Mouse (Mus musculus) cerebellum, adult (tissue): ENCODE results near the gene Ankrd13b.

ENCODE experiments used
- ATAC-seq: cut with Nextera tagmentation; 2 replicates; pipeline ENCODE4 v1.9.2; 2017; ENCODE audit warnings: mild to moderate bottlenecking, moderate library complexity, mixed read lengths; ENCODE audit not compliant: insufficient number of reproducible peaks, low FRiP score, low TSS enrichment

Gene Ankrd13b

GRCm38 (mm10) chr11:77493512-77494343 is 4.2 kb upstream of the Ankrd13b start, which contains the start of gene Git1:
TSS of gene Git1 (plus strand) at chr11:77493562.
- ATAC-seq, result no peak

- peak; percentile 69 for ATAC-seq
These were observed 3.4 kb upstream of the Ankrd13b start for GRCm38 (mm10) chr11:77492911-77493332.

GRCm38 (mm10) chr11:77492311-77492871 is 2.9 kb upstream of the Ankrd13b start:
- no peak for ATAC-seq

- no peak for ATAC-seq
These were observed 2.2 kb upstream of the Ankrd13b start for GRCm38 (mm10) chr11:77491502-77492291.

GRCm38 (mm10) chr11:77491123-77491501 is 1.6 kb upstream of the Ankrd13b start:
- ATAC-seq, result no peak

- ATAC-seq, result no peak
These were observed 973 bp upstream of the Ankrd13b start for GRCm38 (mm10) chr11:77490451-77490850.

GRCm38 (mm10) chr11:77488771-77489581 is 502 bp downstream of the Ankrd13b start:
- ATAC-seq, result no peak

- no peak for ATAC-seq
These were observed 2.7 kb downstream of the Ankrd13b start for GRCm38 (mm10) chr11:77486798-77487197.

GRCm38 (mm10) chr11:77485229-77485628 is 4.2 kb downstream of the Ankrd13b start:
- ATAC-seq, result no peak

- ATAC-seq, result no peak
These were observed 5.8 kb downstream of the Ankrd13b start for GRCm38 (mm10) chr11:77483510-77484255.

GRCm38 (mm10) chr11:77483043-77483442 is 6.4 kb downstream of the Ankrd13b start:
- no peak for ATAC-seq

GRCm38 (mm10) chr11:77476895-77477294 is 12.6 kb downstream of the Ankrd13b start:
- no peak for ATAC-seq

- ATAC-seq, result no peak
These were observed 13.3 kb downstream of the Ankrd13b start for GRCm38 (mm10) chr11:77476216-77476615.

GRCm38 (mm10) chr11:77472775-77473174 is 16.7 kb downstream of the Ankrd13b start:
- ATAC-seq, result no peak

GRCm38 (mm10) chr11:77471407-77471806 is 18.1 kb downstream of the Ankrd13b start:
- no peak for ATAC-seq

- ATAC-seq, result no peak
These were observed 21.1 kb downstream of the Ankrd13b start for GRCm38 (mm10) chr11:77468397-77468796.

- no peak; the same call in 1 of the 2 replicates for ATAC-seq
These were observed 21.7 kb downstream of the Ankrd13b start for GRCm38 (mm10) chr11:77467784-77468183.

GRCm38 (mm10) chr11:77467157-77467556 is 22.3 kb downstream of the Ankrd13b start:
- no peak for ATAC-seq

- no peak for ATAC-seq
These were observed 22.9 kb downstream of the Ankrd13b start for GRCm38 (mm10) chr11:77466544-77466943.
